Mouse (Mus musculus) ES-Bruce4 (cell line): ENCODE measurements around the gene Tnfrsf8.

Experiments used
- CTCF ChIP-seq: IDR thresholded peaks from one replicate; pipeline ENCODE4 v1.8.1; 2011; ENCODE audit warnings: low read depth, low read length
- POLR2A ChIP-seq: IDR thresholded peaks from one replicate; pipeline ENCODE4 v1.8.1; 2011; ENCODE audit warnings: low read length; ENCODE audit not compliant: insufficient read depth

GRCm38 (mm10) chr4:145224613-145225012, 90.4 kb downstream of the Tnfrsf8 start:
- TF ChIP-seq CTCF, result no peak
- TF ChIP-seq POLR2A, result no peak
